Mouse (Mus musculus) heart, embryonic 12.5 days (tissue): ENCODE measurements around the gene Stx5a. TPM values are rescaled to one million over a fixed set of nuclear protein-coding genes. Genes with fewer than 3 reads are reported as not detected.
"Not testable (repeated sequence)": the region's sequence is repeated elsewhere in the genome, so short reads cannot be mapped to it uniquely, and the experiment has no call there.

ENCODE experiments used
- ATAC-seq: fragments of 200-750 bp; cut with Nextera tagmentation; 2 replicates; pipeline ENCODE4 v1.8.0; 2017; ENCODE audit warnings: moderate TSS enrichment, moderate library complexity; ENCODE audit not compliant: insufficient number of reproducible peaks, low FRiP score
- H3K27ac ChIP-seq: fragments of 300-500 bp; sonication (generic); 2 replicates; pipeline ENCODE4 v1.5.1; 2016; ENCODE audit warnings: mild to moderate bottlenecking, moderate library complexity; ENCODE audit not compliant: poor library complexity, severe bottlenecking
- H3K27me3 ChIP-seq: fragments of 300-500 bp; sonication (generic); replicated peaks from 2 replicates; pipeline ENCODE4 v1.6.1; 2016; ENCODE audit warnings: mild to moderate bottlenecking, moderate library complexity
- H3K36me3 ChIP-seq: fragments of 300-500 bp; sonication (generic); 2 replicates; pipeline ENCODE4 v1.6.1; 2016; ENCODE audit warnings: mild to moderate bottlenecking, moderate library complexity
- H3K4me1 ChIP-seq: fragments of 300-500 bp; sonication (generic); replicated peaks from 2 replicates; pipeline ENCODE4 v1.6.1; 2016; ENCODE audit warnings: mild to moderate bottlenecking
- H3K4me2 ChIP-seq: fragments of 300-500 bp; sonication (generic); 2 replicates; pipeline ENCODE4 v1.6.1; 2016; ENCODE audit warnings: mild to moderate bottlenecking, moderate library complexity
- H3K4me3 ChIP-seq: fragments of 300-500 bp; sonication (generic); 2 replicates; pipeline ENCODE4 v1.5.1; 2016; ENCODE audit warnings: mild to moderate bottlenecking
- H3K9ac ChIP-seq: fragments of 300-500 bp; sonication (generic); 2 replicates; pipeline ENCODE4 v1.6.1; 2016; ENCODE audit warnings: mild to moderate bottlenecking, moderate library complexity
- H3K9me3 ChIP-seq: fragments of 300-500 bp; sonication (generic); replicated peaks from 2 replicates; pipeline ENCODE4 v1.6.1; 2016; ENCODE audit warnings: mild to moderate bottlenecking, moderate library complexity
- WGBS: fragments of 180-500 bp; shearing (Covaris S2); methylation state at CpG from one replicate; pipeline ENCODE4 v1.1.7; 2016; 5-methylcytosine and 5-hydroxymethylcytosine counted together
- polyA plus RNA-seq: library from polyadenylated mRNA; unstranded; fragments of >200 nt; fragmentation: Nextera tagmentation; extraction: Ambion mirVana; gene quantifications from 2 replicates; pipeline ENCODE4 v1.2.1, GENCODE M21; 2016

The Stx5a gene
- polyA plus RNA-seq, 1 experiment from 2014 or later = 86.1 TPM

DNA sequence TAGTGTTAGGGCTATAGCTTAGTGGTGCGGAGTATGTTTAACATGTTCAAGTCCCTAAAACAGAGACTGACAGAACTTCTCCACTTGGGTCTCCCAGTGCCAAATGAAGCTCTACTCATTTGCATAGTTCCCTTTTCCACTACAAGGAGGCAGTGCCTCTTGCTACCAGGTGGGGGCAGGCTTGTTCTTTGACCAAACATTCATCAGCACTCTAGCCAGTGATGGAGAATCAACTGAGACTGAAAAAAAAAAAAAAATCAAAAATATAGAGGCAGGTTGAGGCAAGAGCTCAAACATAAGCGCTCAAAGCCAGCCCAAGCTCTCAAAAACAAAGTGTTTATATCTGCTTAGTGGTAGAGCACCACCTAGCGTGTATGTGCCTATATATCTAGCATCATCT is 22.9 kb upstream of the Stx5a start:
- no peak overlapping the region for H3K9ac ChIP-seq
- H3K4me1 ChIP-seq = peaks cover 13% of the 10 kb centered on the region
- 60% methylated on average over 3 of the region's 3 CpGs for WGBS
- H3K4me3 ChIP-seq = no peak overlapping the region
- H3K27ac ChIP-seq = no peak overlapping the region
- H3K4me2 ChIP-seq = no peak overlapping the region
- no peaks in the 10 kb centered on the region for H3K27me3 ChIP-seq
- ATAC-seq = no peak
- no peaks in the 10 kb centered on the region for H3K9me3 ChIP-seq
- H3K36me3 ChIP-seq = no peaks in the 10 kb centered on the region

DNA sequence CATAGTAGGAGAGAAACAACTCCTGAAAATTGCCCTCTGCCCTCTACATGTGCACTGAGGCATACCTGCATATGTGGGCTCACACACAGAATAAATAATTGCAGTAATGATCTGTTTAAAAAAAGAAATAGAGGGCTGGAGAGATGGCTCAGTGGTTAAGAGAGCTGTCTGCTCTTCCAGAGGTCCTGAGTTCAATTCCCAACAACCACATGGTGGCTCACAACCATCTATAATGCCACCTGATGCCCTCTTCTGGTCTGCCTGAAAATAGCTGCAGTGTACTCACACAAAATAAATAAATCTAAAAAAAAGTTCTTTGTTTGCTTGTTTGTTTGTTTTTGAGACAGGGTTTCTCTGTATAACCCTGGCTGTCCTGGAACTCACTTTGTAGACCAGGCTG is 22.2 kb upstream of the Stx5a start:
- ATAC-seq = not testable (repeated sequence)

DNA sequence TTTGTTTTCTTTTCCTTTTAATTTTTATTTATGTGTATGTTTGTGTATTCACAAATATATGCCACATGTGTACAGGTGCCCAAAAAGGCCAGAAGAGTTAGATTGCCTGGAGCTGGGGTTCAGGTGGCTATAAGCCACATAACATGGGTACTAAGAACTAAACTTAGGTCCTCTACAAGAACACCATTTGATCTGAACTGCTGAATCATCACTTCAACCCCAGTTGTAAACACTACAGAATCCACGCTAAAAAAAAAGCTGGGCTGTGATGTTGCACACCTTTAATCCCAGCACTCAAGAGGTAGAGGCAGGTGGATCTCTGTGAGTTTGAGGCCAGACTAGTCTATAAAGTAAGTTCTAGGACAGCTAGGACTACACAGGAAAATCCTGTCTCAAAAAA is 19.8 kb upstream of the Stx5a start:
- Histone ChIP-seq H3K9me3 (no peaks in the 10 kb centered on the region), H3K27me3 (no peaks in the 10 kb centered on the region), H3K9ac (peak overlapping the region; percentile 86), H3K4me3 (0 out of 2 replicates have a peak overlapping the region, but pooled peaks have one; percentile 5), H3K4me2 (peak overlapping the region; percentile 67), H3K27ac (no peak overlapping the region), H3K4me1 (peaks cover 23% of the 10 kb centered on the region), H3K36me3 (peaks cover 21% of the 10 kb centered on the region)
- 77% methylated on average over 1 of the region's 1 CpGs for WGBS
- no peak for ATAC-seq

More for the DNA sequence above, 22.2 kb upstream of the Stx5a start:
- H3K4me1 ChIP-seq = peaks cover 12% of the 10 kb centered on the region
- not testable (repeated sequence) for H3K27ac ChIP-seq, H3K27me3 ChIP-seq, H3K4me2 ChIP-seq, H3K4me3 ChIP-seq, H3K9me3 ChIP-seq, H3K36me3 ChIP-seq, H3K9ac ChIP-seq

DNA sequence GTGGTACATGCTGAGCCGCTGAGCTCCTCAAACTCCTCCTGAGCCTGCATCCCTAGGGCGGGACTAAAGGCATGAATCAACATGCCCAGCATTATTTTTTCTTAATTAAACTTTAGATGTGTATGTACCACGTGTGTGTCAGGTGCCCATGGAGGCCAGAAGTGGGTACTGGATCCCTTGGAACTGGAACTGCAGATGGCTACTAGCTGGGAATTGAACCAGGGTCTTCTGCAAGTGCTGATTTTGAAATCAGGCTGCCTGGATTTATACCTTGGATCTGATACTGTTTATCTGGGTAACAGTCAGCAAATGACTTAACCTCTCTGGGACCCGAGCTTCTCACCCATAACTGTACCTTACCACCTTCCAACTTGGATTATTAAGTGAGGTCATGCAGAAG is 19.2 kb upstream of the Stx5a start:
- no peak for ATAC-seq
- peaks cover 27% of the 10 kb centered on the region for H3K36me3 ChIP-seq
- peaks cover 23% of the 10 kb centered on the region for H3K4me1 ChIP-seq
- H3K27ac ChIP-seq = peak overlapping the region; percentile 98
- H3K4me2 ChIP-seq = peak overlapping the region; percentile 67
- WGBS = 54% methylated on average over 4 of the region's 4 CpGs
- no peaks in the 10 kb centered on the region for H3K9me3 ChIP-seq
- peak overlapping the region; percentile 89 for H3K4me3 ChIP-seq
- peak overlapping the region; percentile 86 for H3K9ac ChIP-seq
- no peaks in the 10 kb centered on the region for H3K27me3 ChIP-seq

DNA sequence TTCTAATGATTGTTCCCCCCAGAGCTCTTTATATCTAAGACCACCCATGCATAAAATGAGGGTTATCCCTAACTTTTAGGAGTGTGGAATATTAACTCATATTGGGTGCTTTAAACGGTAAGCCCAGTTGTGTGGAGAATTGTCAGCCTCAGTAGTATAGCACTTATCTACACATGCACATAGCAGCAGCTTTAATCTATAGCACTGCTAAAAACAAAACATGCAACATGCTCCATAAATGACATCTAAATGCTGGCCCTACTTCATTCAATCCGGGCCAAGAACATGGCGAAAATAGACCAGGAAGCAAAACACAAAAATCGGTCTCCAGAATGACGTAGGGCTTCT is 18.7 kb upstream of the Stx5a start:
- ATAC-seq = no peak
- Histone ChIP-seq H3K4me1 (peaks cover 23% of the 10 kb centered on the region), H3K9ac (peak overlapping the region; percentile 86), H3K27ac (peak overlapping the region; percentile 98), H3K9me3 (no peaks in the 10 kb centered on the region), H3K27me3 (no peaks in the 10 kb centered on the region), H3K4me2 (peak overlapping the region; percentile 67), H3K4me3 (peak overlapping the region; percentile 89), H3K36me3 (peaks cover 27% of the 10 kb centered on the region)
- WGBS = under 1% methylated on average over 5 of the region's 5 CpGs

DNA sequence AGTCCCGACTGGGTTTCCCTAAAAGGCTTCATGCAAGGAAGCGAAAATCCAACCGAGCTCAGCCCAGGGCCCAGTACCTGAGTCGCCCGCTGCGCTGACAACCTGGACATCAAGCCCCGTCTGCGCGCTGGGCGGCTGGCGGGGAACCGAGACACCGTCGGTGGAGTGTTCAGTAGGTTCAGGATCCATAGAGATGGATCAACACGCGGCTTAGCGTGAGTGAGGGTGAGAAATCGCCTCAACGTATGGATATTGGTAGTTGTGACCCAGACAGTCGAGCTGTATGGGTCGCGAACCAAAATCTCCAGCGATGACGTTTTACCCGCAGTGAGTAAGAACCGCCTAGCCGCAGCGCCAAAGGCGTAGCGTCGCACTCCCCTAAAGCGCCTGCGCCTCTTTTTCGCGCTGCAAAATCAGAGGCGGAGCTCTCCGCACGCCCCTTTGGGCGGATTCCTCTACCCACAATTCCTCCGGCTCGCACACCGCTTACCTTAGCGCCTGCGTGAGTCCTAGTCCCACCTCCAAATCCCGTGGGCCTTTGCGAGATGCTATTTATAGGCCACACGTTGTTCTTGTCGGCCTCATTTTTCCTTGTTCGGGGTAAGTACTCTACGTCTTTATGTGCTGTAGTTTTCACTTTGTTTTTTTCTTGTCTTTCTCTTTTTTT is 18.2 kb upstream of the Stx5a start, which contains the start of gene Slc3a2:
Slc3a2 (minus strand) TSS at position 463 of the 667 bp plus-strand sequence.
- Histone ChIP-seq H3K36me3 (peaks cover 27% of the 10 kb centered on the region), H3K9me3 (no peaks in the 10 kb centered on the region), H3K9ac (peak within 1 kb of the TSS; percentile 99), H3K27me3 (no peaks in the 10 kb centered on the region), H3K27ac (peak within 1 kb of the TSS; percentile 98), H3K4me3 (peak within 1 kb of the TSS; percentile 89), H3K4me2 (peak within 1 kb of the TSS; percentile 83), H3K4me1 (peaks cover 23% of the 10 kb centered on the region)
- peak; percentile 95 for ATAC-seq
- WGBS = under 1% methylated on average over 50 of the region's 50 CpGs

DNA sequence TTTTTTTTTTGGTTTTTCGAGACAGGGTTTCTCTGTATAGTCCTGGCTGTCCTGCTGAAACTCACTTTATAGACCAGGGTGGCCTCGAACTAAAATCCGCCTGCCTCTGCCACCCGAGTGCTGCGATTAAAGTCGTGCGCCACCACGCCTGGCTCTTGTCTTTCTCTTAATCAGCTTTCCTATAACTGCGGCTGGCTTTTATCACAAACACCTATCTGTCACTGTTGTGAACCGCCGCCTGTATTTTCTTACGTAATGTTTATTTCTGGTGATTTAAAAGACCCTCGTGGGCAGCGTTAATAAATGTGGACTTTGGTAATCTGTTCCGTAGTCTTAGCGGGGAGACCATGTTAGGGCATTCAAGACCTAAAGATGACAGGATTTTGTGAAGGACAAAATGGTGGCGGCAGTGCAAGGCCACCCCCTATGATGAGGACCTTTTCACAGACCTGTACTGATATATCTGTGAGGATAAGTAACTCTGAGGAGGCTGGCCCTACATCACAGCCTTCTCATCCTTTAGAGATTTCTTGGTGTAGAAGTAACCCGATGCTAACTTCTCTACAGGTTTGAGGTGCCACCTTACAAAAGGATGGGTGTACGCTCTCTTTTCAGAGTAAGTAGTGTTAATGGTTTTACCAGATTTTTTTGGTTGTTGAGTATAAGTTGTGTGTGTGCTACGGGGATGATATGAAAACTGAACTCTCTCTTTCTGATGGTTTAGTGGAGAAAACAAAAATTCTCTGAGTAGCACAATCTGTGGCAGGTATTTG is 17.5 kb upstream of the Stx5a start:
- no peak for ATAC-seq
- H3K9me3 ChIP-seq = no peaks in the 10 kb centered on the region
- peaks cover 27% of the 10 kb centered on the region for H3K36me3 ChIP-seq
- peaks cover 23% of the 10 kb centered on the region for H3K4me1 ChIP-seq
- H3K27me3 ChIP-seq = no peaks in the 10 kb centered on the region
- under 1% methylated on average over 20 of the region's 20 CpGs for WGBS
- peak overlapping the region; percentile 89 for H3K4me3 ChIP-seq
- peak overlapping the region; percentile 83 for H3K4me2 ChIP-seq
- peak overlapping the region; percentile 99 for H3K9ac ChIP-seq
- peak overlapping the region; percentile 92 for H3K27ac ChIP-seq

DNA sequence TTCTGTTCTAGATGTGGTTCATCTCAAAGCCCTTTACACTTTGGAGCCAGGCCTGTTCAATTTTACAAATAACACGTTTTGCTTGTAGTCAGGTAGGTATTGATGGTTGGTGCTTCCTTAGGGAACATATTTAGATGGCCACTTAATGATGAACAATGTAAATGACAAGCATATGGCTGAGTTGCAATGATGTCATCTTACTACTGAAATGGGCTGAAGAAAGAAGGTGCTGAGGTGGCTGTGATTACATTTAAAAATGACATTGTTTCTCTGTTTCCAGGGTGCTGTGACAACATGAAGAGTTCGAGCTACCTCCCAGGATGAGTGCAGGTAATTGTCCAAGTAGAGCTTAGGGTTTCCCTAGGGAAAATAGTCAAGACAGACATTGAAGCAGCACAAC is 16.8 kb upstream of the Stx5a start:
- Histone ChIP-seq H3K4me1 (peaks cover 23% of the 10 kb centered on the region), H3K36me3 (peaks cover 27% of the 10 kb centered on the region), H3K4me3 (peak overlapping the region; percentile 89), H3K9me3 (no peaks in the 10 kb centered on the region), H3K4me2 (peak overlapping the region; percentile 83), H3K27me3 (no peaks in the 10 kb centered on the region), H3K9ac (peak overlapping the region; percentile 99), H3K27ac (0 out of 2 replicates have a peak overlapping the region, but pooled peaks have one; percentile 6)
- WGBS = 5% methylated on average over 2 of the region's 2 CpGs
- ATAC-seq = no peak

DNA sequence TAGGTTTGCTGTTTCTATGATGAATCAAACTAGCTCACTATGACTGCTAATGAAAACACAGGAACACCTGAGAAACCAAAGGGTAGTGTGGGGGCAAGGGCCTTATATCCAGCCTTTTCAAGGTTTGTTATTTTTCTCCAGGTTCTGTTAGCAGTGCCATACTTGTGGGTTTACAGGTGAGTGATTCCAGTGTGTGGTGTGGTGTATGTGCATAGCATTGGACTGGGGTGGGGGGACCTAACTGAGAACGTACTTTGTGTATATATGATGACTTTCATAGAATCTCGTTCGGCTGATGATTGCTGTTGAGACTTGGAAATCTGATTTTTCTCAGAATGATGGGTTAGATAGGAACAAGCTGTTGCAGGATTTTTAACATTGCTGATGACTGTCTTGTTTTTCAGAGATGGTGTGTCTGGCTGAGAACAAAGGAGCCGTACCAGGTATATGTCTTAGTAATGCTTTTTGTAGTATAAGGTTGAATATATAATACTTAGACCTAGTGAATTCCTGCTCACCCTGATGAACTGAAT is 16.1 kb upstream of the Stx5a start:
- no peak for ATAC-seq
- no peaks in the 10 kb centered on the region for H3K9me3 ChIP-seq
- H3K4me2 ChIP-seq = peak overlapping the region; percentile 83
- peaks cover 23% of the 10 kb centered on the region for H3K4me1 ChIP-seq
- peak overlapping the region; percentile 89 for H3K4me3 ChIP-seq
- H3K9ac ChIP-seq = peak overlapping the region; percentile 99
- H3K36me3 ChIP-seq = peaks cover 27% of the 10 kb centered on the region
- H3K27ac ChIP-seq = peak overlapping the region; percentile 6; the same call in 1 of the 2 replicates
- WGBS = 50% methylated on average over 4 of the region's 4 CpGs
- no peaks in the 10 kb centered on the region for H3K27me3 ChIP-seq

DNA sequence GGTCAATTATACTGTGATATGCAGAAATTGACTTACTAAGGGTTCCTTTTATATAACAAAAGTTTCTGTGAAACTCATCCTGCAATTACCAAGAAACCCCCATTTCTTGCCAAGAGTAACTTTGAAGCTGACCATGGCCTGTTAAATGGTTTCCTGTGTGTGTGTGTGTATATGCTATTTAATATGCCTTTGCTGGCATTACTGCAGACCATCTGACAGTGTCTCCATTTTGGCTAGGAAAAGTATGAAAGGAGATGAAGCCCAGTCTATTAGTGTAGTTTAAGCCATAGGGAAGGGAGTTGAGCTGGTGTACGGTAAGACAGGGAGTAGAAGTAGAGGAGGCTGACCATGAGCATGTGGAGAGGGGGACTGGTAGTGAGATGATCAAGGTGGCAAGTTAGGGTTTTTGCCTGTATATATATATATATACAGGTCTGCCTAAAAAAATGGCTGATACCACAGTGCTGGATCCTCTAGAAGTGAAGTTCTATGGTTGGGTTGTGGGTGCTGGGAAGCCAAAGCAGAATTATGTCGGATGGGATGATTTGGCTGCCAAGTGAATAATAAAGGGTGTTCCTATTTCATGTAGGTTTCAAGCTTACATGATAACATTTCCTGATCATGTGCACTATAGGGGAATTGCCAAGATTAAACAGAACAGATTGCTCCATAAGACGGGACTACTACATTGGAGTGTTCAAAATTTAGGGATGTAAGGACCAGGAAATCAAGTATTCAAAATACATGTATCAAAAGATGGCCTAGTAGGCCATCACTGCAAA is 14.4 kb upstream of the Stx5a start:
- no peak overlapping the region for H3K4me3 ChIP-seq
- H3K9me3 ChIP-seq = no peaks in the 10 kb centered on the region
- peaks cover 27% of the 10 kb centered on the region for H3K36me3 ChIP-seq
- H3K9ac ChIP-seq = no peak overlapping the region
- H3K27ac ChIP-seq = no peak overlapping the region
- H3K4me2 ChIP-seq = no peak overlapping the region
- peaks cover 18% of the 10 kb centered on the region for H3K4me1 ChIP-seq
- ATAC-seq = no peak
- WGBS = 24% methylated on average over 3 of the region's 3 CpGs
- no peaks in the 10 kb centered on the region for H3K27me3 ChIP-seq
